Mouse (Mus musculus): ENCODE data around the gene Apol7e.
A peak's percentile ranks its signal among the peaks of the same experiment; 100 is the strongest.
"Not testable (repeated sequence)": the region's sequence is repeated elsewhere in the genome, so short reads cannot be mapped to it uniquely, and the experiment has no call there.

Apol7e gene

GRCm38 (mm10) chr15:77740511-77741297, 42.0 kb downstream of the Apol7e start:
- DNase-seq (ENCODE audit: low read depth, low spot score): peak; percentile 62

GRCm38 (mm10) chr15:77741556-77741955, 42.9 kb downstream of the Apol7e start:
- not testable (repeated sequence) for DNase-seq (ENCODE audit: low read depth, low spot score)

- DNase-seq (ENCODE audit: low read depth, low spot score): no peak
These were observed 46.0 kb downstream of the Apol7e start for GRCm38 (mm10) chr15:77744632-77745031.

GRCm38 (mm10) chr15:77745081-77745480, 46.4 kb downstream of the Apol7e start:
- no peak for DNase-seq (ENCODE audit: low read depth, low spot score)

- no peak for DNase-seq (ENCODE audit: low read depth, low spot score)
These were observed 47.7 kb downstream of the Apol7e start for GRCm38 (mm10) chr15:77746326-77746725.

GRCm38 (mm10) chr15:77748414-77748813, 49.8 kb downstream of the Apol7e start:
- no peak for DNase-seq (ENCODE audit: low read depth, low spot score)

- DNase-seq (ENCODE audit: low read depth, low spot score): no peak
These were observed 51.1 kb downstream of the Apol7e start for GRCm38 (mm10) chr15:77749717-77750116.

GRCm38 (mm10) chr15:77750461-77750860, 51.8 kb downstream of the Apol7e start:
- DNase-seq (ENCODE audit: low read depth, low spot score): peak; percentile 72

GRCm38 (mm10) chr15:77752443-77752842, 53.8 kb downstream of the Apol7e start:
- DNase-seq (ENCODE audit: low read depth, low spot score): no peak

- DNase-seq (ENCODE audit: low read depth, low spot score): no peak
These were observed 56.5 kb downstream of the Apol7e start for GRCm38 (mm10) chr15:77755132-77755531.

- no peak for DNase-seq (ENCODE audit: low read depth, low spot score)
These were observed 57.4 kb downstream of the Apol7e start for GRCm38 (mm10) chr15:77756081-77756480.

GRCm38 (mm10) chr15:77756848-77757247, 58.2 kb downstream of the Apol7e start, which contains the start of gene Apol8:
Gene Apol8, minus strand, starts transcription at chr15:77757003.
- peak; percentile 76 for DNase-seq (ENCODE audit: low read depth, low spot score)

- peak; percentile 54 for DNase-seq (ENCODE audit: low read depth, low spot score)
These were observed 59.0 kb downstream of the Apol7e start for GRCm38 (mm10) chr15:77757586-77758226.

GRCm38 (mm10) chr15:77760037-77760436, 61.4 kb downstream of the Apol7e start:
- DNase-seq (ENCODE audit: low read depth, low spot score): no peak

- no peak for DNase-seq (ENCODE audit: low read depth, low spot score)
These were observed 62.4 kb downstream of the Apol7e start for GRCm38 (mm10) chr15:77761083-77761482.

GRCm38 (mm10) chr15:77761561-77762380, 63.1 kb downstream of the Apol7e start:
- peak; percentile 80 for DNase-seq (ENCODE audit: low read depth, low spot score)

- no peak for DNase-seq (ENCODE audit: low read depth, low spot score)
These were observed 64.4 kb downstream of the Apol7e start for GRCm38 (mm10) chr15:77763050-77763449.

- DNase-seq (ENCODE audit: low read depth, low spot score): no peak
These were observed 65.0 kb downstream of the Apol7e start for GRCm38 (mm10) chr15:77763702-77764101.

GRCm38 (mm10) chr15:77764391-77765006, 65.8 kb downstream of the Apol7e start:
- no peak for DNase-seq (ENCODE audit: low read depth, low spot score)

- no peak for DNase-seq (ENCODE audit: low read depth, low spot score)
These were observed 66.9 kb downstream of the Apol7e start for GRCm38 (mm10) chr15:77765484-77766093.

GRCm38 (mm10) chr15:77766981-77767380, 68.3 kb downstream of the Apol7e start:
- DNase-seq (ENCODE audit: low read depth, low spot score): no peak

Measured in ES-CJ7 (cell line).